Mouse (Mus musculus): Measurements from ENCODE around the gene Isoc2a.

GRCm38 (mm10) chr7:4851315-4851688 lies 25.7 kb upstream of the Isoc2a start:
- TF ChIP-seq CTCF (IDR thresholded peaks at IDR 0.05): no peak
- TF ChIP-seq POLR2A (IDR thresholded peaks at IDR 0.05; ENCODE audit: insufficient read depth, low read depth, low read length): no peak
- no peak for TF ChIP-seq EP300 (IDR thresholded peaks at IDR 0.05; ENCODE audit: insufficient read depth, low read depth, low read length)
